Mouse (Mus musculus): Measurements from ENCODE around the gene Exoc6b.
"Not testable (repeated sequence)": the region's sequence is repeated elsewhere in the genome, so short reads cannot be mapped to it uniquely, and the experiment has no call there.

The Exoc6b gene

DNA sequence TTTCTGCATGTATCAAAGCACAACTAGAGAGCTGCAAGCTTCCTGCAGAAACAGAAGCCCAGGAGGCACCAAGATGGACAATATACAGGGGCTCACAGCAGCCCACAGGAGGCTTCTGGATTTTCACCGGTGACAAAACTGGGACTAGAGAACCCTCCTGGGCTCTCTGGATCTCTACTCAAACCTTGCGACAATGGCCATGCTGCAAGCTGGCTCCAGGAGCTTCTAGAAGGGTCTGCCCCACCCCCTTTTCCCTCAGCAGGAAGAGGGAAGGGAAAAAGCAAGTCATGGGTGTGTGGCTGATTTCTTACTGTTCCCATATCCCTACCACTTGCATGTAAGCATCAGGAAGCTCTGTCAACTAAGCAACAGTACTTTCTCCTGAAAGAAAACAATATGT lies 437.7 kb downstream of the Exoc6b start:
- DNase-seq (ENCODE audit: low spot score in 2 of 2): no peak

DNA sequence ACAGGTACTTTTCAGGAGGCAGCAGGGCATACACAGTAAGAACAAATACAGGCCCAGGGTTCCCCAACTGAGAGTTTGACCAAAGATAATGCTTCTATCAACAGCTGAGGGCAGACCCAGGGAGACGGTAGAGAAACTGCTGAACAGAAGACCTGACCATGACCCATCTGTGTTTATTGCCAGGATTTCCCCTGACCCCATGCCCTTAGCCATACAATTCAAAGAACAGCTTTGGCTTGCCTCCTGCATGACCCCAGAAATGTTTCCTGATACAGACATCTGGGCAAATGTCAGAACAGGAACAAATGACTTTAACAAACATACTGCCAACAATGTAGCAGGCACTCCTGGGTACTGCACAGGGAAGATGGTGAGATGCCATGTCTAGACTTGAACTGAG lies 439.0 kb downstream of the Exoc6b start:
- DNase-seq (ENCODE audit: low spot score in 2 of 2): no peak

DNA sequence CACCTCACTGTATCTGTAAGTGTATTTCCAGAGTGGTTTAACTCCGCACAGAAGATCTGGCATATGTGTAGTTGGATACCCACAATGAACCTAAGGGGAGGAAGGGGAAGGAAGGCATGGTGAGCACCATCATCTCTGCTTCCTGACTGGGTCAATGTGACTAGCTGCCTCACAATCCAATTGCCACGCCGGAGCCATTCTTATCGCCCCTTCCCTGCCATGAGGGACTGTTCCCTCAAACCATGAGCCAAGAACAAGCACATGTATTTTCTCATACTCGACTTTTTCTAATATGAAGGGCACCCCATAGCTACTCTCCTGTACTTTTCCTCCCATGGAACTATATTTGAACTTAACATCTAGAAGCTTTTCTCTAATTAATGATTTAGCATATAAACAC lies 440.5 kb downstream of the Exoc6b start:
- no peak for DNase-seq (ENCODE audit: low spot score in 2 of 2)

DNA sequence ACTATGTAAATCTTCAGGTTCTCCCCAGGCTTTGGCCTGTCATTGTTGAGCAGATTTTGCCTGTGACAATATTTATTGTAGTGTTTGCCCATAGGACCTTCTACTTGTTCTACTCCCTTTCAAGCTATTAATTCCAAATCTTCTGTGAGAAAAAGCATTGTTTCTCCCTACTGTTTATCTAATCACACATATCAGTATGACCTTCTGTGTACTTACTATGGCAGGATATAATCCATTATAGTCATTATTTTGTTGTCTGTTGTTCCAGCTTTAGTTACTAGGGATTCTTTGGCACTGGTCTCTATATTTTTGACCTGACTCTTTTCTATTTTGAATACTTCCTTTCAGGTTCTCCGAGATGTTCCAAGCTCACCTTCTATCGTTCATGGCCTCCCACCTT lies 442.9 kb downstream of the Exoc6b start:
- DNase-seq (ENCODE audit: low spot score in 2 of 2): no peak

DNA sequence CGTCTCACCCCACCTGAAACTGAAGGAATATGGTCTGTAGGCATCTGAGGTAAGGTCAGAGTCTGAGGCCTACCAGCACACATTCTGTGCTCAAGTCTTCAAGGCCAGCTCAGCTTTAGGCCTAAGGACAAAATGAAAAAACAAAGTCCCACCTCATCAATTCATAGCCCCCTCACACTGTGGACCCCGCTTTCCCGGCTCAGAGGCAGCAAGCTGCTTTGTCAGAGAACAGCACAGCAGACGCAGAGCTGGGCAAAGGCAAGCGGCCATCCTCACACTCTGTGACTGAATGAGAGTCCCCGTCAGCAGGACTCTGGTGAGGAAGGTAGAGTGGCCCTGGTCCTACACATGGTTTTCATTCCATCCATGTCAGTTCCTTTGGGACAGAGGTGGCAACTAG lies 450.1 kb downstream of the Exoc6b start:
- no peak for DNase-seq (ENCODE audit: low spot score in 2 of 2)

DNA sequence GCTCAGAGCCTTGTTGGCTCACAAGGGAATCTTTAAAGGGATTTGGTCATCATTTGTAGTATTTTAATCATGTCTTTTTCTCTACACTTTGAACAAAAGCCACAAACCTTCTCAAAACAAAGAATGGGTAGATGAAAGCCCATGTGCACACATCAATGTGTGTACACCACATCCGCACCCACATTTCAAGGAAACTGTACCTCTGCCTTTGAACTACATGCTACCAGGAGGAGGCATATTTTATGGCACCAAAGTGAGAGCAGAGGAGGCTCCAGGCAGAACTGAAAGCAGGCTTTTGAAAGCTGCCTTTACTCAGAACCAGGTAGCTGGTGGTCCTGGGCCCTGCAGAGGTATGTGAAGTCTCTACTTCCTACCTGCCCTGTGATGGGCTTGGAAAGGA lies 452.3 kb downstream of the Exoc6b start:
- DNase-seq (ENCODE audit: low spot score in 2 of 2): no peak

DNA sequence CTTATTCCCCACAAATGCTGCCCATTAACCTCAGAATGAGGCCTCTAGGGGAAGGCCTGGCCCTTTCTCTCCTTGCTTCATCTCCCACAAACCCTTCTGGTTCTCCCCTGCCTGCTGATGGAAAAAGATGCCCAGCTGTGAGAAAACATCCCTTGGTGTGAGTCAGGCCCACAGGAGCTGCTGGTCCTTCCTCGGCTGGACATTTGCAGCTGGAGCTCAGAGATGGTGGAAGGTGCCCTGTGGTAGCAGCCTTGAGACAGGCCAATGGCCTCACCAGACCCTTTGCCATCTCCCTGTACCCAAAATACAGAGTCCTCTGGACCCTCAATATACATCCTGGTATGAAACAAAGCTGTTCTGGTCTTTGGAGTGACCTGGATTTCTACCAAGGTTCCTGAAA lies 452.7 kb downstream of the Exoc6b start:
- no peak for DNase-seq (ENCODE audit: low spot score in 2 of 2)

DNA sequence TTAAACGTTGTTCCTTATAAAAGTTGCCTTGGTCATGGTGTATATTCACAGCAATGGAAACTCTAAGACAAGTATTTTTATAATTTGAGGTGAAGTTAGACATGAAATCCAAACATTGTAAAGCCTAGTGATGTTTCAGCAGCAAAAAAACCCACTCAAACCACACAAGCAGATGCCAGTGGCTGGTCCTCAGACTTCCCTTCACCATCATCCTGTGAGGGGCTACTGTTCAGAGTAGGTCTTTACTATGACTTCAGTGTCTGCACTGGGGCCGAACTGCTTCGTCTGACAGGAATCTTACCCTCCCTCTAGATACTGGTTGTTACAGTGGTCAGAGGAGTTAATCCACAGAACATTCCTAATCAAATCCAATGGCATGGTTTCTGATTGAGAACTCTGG lies 455.8 kb downstream of the Exoc6b start:
- DNase-seq (ENCODE audit: low spot score in 2 of 2): no peak

DNA sequence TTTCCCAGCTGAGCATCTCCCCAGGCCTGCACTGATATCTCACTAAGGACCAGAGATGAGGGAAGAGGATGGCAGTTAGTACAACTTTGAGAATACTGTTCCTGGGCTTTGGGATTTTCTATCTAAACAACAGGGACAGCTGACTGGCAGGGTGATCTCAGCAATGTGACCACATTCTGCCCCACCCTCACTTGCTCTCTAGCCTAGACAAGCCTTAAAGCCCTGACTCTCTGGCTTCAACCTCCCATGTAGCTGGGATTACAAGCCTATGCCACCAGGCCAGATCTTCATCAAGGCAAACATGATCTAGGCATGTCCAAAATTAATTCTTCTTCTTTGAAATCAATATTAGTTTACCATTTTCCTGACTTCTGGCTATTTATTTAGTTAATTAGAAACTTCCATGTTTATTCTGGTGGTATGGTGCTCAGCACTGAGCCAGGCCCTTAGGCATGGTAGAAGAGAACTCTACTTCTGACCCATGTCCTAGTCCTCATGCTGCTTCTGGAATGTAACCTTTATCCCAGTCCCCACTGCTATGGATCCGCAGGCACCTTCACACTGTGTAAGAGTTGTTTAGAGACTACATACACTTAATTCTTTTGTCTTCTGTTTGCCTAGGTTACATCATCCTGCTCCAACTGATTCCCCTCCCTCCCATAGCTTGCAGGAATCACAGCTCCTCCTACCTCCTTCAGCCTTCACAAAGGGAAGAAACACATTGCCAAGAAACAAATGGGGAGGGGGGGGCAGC lies 468.0 kb downstream of the Exoc6b start:
- no peak for DNase-seq (ENCODE audit: low spot score in 2 of 2)

DNA sequence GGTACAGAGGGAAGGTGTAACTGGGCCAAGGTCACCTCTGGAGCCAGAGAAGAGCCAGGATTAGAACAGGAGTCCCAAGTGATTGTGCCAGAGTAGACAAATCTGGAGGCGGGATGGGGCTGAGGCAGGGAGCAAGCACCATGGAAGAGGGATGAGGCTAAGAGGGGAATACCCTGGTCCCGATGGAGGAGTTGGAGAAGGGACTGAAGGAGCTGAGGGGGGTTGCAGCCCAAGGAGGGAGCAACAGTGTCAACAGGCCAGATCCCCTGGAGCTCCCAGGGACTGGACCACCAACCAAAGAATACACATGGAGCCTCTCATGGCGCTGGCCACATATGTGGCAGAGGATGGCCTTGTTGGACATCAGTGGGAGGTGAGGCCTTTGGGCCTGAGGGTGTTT lies 470.0 kb downstream of the Exoc6b start:
- DNase-seq (ENCODE audit: low spot score in 2 of 2): not testable (repeated sequence)

DNA sequence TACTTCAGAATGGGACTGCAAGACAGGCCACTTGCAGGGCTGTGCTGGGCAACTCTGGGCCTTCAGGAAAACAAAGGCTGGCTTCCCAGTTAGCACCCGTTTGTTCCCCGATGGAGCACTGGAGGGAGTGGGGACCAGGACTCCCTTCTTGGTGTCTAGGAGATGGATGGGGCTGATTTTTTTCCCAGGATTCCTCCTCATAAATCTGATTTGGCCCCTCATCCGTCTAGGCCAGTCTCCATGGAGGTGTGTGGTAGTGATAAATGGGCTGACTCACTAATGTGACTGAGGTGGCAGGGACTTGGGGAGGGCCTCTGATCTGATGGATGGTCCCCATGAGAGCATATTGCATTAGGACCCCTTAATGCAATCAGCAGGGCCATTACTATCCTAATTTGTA lies 470.6 kb downstream of the Exoc6b start:
- DNase-seq (ENCODE audit: low spot score in 2 of 2): no peak

DNA sequence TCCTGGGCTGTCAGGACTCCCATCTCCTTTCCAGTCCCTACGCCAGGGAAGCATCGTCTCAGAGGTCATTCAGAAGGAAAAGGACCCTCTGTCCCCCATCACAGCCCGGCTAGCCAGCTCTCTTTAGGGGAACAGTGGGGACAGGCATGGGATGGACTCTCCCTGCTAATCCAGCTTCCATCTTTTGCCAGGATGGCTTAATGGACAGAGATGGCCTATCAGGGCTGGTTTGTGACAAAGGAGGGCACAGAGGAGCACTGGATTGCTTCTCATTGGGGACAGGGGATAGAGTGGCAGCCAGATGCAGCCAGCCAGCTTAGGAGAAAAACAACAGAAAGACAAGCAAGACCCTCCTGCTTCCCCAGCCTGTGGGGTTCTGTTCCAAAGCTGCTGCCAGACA lies 474.7 kb downstream of the Exoc6b start:
- no peak for DNase-seq (ENCODE audit: low spot score in 2 of 2)

DNA sequence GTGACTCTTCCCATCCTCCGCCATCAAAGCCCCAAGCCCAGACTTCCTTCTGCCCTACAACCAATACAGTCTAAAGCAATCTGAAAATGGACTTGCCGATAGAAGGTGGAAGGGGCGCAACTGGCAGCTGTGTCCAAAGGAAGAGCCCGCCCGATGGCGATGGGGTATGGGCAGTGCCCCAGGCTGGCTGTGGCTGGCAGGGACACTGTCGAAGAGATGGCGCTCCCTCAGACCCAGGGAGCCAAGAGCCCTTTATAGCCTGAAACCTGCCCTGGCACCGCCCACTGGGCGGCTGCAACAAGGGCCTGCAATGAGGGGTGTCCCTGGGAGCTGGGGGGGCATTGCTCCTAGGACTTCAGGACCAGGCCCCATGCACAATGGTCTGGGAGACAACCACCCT lies 475.6 kb downstream of the Exoc6b start, which contains the start of gene Cyp26b1:
Gene Cyp26b1, minus strand, starts transcription at position 216 of the 400 bp plus-strand sequence.
- no peak for DNase-seq (ENCODE audit: low spot score in 2 of 2)

DNA sequence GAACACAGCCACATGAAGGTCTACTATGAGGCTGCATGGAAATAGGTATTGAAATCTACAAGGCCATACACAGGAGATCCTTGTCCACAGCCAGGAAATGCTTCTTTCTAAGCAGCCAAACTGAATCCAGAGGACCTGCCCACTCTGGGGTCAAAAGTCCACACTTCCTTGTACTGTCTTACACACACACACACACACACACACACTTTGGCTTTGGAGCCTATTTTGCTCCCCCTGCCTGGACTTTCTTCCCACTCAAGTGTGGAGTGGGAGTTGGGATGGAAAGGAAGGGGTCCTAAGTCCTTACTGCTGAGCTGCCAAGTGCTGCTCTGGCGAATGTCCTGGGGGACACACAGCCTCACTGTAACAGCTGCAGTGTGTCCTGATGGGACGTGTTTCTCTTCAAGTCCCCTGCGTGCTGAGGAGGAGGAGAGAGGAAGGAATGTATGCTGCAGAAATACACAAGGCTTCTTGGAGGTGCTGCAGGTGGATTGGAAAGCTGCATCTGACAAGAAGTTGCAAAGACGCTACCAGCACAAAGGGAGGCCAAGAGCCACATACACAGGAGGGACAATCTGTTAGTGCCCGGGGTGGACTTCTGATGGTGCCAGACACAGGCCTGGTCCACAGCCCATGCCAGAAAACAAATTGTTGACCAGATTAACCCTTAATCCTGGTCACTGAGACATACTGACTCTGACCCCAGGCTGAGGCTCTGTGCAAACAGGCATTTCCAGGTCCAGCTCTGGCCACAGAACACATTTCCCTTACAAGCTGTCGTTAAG lies 478.2 kb downstream of the Exoc6b start:
- DNase-seq (ENCODE audit: low spot score in 2 of 2): no peak

DNA sequence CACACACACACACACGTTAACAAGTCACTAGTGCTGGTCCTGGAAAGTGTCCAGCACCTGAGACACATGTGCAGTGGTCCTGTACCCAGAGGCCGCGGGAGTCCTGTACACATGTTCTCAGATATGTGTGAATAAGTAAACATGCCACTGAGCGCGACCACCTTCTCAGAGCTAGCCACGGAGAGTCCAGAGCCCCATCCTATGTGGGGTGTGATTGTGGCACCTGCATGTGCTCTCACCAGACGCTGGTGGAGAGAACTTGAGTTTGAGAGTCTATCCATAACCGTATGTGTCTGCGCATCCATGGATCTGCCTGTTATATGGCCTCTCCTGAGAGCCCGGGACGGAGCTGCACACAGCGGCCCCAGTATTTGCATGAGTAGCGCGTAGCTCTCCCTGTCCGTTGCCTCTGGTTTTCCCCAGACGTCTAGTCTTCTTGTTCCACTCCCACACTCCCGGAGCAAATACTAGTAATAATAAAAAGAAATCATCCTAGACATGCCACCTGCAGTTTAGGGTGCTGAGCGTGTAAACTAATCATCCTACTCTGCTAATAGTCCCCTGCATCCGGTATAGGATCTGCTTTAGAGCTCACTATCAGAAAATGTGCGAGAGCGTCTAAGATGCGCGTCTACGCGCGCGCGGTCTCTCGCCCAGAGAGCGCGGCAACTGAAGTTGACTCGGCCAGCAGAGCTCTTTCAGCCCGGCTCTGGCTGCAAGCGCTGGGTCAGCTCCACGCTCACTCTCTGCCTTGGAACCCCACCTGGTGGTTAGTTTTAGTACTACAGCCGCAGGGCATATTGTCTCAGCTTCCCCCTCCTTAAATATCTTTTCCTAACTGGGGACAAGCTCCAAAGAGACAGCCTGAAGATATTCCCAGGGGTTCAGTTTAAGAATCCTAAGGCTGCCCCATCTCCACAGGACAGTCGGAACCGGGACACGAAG lies 479.3 kb downstream of the Exoc6b start:
- DNase-seq (ENCODE audit: low spot score in 2 of 2): peak in 1 of 2 experiments; percentile 52

DNA sequence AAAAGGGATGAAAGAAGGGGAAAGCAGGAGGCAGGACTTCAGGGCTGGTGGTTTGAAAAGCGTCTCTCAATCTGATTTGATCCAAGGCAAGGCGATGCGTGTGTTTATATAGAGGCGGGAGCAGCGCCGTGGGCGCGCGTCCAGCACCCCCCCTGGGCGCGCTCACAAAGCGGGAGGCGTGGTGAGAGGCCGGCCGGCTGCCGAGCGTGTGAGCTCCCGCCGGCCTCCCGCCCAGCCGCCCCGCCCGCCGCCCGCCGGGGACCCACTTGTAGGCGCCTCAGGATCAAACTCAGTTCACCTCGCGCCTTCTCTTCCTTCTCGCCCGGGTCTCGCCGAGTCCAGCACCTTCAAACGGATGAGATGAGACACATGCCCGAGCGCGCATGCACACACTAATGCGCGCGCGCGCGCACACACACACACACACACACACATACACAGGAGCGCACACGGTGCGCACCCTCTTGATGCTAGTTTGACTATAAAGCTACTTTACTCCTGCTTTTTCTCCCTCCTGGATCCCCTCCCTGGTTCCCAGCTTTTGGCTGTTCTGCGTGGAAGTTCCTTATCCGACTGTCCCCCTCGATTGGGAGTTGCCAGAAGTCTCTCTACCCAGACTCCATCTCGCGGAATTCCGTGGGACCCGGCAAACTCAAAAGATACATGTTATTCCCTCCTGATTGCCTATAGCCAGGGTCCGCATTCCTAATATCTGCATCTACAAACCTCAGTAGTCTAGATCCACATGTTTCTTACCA lies 480.2 kb downstream of the Exoc6b start:
- no peak for DNase-seq (ENCODE audit: low spot score in 2 of 2)

DNA sequence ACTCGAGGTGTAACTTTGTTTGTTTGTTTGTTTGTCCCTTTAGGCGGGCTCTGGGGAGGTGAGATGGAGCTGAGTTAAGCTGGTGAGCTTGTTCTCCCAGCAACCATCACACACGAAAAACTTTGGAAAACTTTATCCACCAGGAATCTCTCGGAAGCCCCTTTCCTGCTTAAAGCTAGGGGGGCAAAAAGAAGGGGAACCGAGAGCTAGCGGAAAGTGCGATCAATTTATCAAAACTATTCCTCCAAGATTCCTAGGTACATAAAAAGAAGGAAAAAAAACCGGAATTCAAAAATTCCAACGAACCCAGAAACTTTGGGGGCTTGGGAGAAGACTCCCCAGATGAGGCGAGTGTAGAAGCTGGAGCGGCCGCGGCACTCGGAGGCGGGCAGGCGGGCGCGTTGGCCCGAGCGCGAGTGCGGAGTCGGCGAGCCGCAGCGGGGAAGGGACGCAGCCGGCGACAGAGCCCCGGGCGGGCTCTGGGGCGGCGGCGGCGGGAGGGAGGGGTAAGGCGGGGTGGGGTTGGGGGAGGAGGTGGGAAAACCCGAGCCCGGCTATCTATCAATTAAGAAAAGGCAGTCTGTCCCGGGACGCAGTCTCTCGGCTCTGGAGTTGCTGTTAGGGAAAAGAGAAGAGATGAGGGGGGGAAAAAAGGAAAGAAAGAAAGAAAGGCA lies 481.0 kb downstream of the Exoc6b start:
- DNase-seq (ENCODE audit: low spot score in 2 of 2): no peak

DNA sequence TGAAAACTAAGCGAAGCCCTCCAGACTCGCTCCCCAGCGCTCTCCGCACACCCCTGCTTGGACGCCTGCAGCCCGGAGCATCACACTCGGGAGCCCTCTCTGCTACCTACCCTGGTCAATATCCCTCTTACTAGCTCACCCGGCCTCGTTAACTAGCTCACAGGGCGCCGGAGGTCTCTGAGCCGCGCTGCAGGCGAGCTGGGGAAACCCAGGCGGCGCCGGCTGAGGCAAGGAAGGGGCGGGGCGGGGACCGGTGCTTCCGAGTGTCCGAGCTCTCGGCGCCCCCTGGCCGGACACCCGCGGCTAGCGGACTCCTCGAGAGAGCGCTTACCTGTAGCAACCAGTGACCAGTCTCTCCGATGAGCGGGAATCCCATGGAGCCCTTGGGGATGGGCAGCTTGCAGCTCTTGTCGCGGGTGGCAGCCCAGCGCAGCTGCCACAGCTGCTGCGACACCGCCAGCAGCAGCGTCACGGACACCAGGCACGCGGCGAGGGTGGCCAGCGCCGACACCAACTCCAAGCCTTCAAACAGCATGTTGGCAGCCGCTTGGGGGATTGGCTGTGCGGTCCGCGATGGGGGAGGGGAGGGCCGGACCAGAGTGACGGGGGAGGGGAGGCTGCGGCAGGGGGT lies 481.7 kb downstream of the Exoc6b start:
- DNase-seq (ENCODE audit: low spot score in 2 of 2): no peak

DNA sequence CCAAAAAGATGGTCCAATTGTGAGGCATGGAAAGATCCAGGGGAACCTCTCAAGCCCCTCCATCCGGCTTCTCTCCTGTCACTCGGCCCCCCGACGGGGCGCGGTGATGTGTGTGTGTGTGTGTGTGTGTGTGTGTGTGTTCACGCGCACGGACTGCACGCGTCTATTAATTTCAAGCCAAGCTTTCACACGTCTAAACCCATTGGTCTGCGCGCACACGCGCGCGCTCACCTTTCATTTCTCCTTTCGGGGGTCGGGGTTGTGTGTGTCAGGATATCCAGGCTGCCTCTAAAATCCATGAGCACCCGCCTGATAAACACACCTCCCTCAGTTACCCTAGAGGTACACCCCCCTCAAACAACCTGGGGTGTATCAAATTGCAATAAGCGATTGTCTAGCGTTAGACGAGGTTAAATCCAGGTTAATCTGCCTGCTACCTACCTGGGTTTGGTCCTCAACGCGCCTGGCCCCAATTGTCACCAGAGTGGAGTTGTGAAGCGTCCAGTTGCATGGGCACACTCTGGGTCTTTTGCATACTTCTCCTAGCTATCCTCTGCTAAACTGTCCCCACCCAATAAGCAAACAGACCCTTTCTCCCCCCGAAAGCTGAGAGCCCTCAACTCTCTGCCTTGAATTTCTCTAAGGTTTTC lies 482.6 kb downstream of the Exoc6b start:
- peak in 1 of 2 experiments; percentile 5 for DNase-seq (ENCODE audit: low spot score in 2 of 2)

Measured in spleen, postnatal 14 days (tissue).